Comparison of ENCODE assay signal across 18 mouse cellular contexts in the genomic region with DNA sequence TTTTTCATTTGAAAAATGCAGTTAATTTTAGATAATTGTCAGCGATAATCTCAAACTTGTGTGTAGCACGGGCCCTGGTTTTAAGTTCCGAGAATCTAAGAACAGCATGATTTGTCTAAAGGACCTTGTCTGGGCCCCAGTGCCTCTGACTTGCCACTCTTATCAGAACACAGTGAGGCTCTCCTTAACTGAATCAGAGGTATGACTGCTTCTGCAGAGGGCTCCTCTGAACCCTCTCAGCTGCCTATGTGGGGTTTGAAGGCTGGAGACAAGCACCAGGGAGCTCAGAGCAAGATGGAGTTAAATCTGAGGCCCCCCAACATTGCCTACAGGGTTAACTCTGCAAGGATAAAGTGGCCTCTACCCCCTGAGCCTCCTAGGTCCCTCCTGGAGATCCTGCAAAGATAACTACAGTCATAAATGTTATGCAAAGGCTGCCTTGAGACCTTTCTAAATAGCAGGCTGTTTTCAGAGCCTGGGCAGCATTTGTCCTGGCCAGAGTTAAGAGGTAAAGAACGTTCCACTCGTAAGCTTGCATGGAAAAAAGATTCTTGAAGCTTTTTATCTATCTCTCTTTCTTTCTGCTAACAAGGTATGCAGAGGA.
DNase-seq lines count a peak whose midpoint lies in the region; ATAC-seq and TF ChIP-seq lines count a peak whose summit lies in the region.
"Had no signal": no experiment of that assay in that cellular context is flagged by ENCODE, and none has a peak within 500 bp of the region (broad histone marks: within the 10 kb centered on the region; RNA-seq: fewer than 3 reads in every experiment).

No protein-coding gene starts in this region.

- WGBS in heart, embryonic 13.5 days, result 36% methylated on average over 5 of the region's 5 CpGs
- WGBS in heart, embryonic 12.5 days, result 35% methylated on average over 5 of the region's 5 CpGs
- WGBS in lung, embryonic 14.5 days, result 38% methylated on average over 5 of the region's 5 CpGs

- no peaks in the 10 kb centered on the region for H3K27me3 ChIP-seq in heart, embryonic 13.5 days (replicated peaks)
- H3K27me3 ChIP-seq in heart, embryonic 12.5 days (replicated peaks), result no peaks in the 10 kb centered on the region
- no peaks in the 10 kb centered on the region for H3K27me3 ChIP-seq in lung, embryonic 14.5 days (ENCODE audit: insufficient read depth, low read length)
- H3K27me3 ChIP-seq: forebrain, embryonic 15.5 days had no signal

- H3K4me1 ChIP-seq in heart, embryonic 13.5 days, result peaks cover 18% of the 10 kb centered on the region
- H3K4me1 ChIP-seq in heart, embryonic 12.5 days (replicated peaks), result peaks cover 18% of the 10 kb centered on the region
- H3K4me1 ChIP-seq in lung, embryonic 14.5 days (ENCODE audit: insufficient read depth), result peaks cover 13% of the 10 kb centered on the region
- peaks cover 3% of the 10 kb centered on the region for H3K4me1 ChIP-seq in embryonic fibroblast, embryonic 13.5 days (ENCODE audit: control insufficient read depth, insufficient read depth, low read length)
- H3K4me1 ChIP-seq: forebrain, embryonic 15.5 days; midbrain, embryonic 10.5 days had no signal

- H3K36me3 ChIP-seq in heart, embryonic 13.5 days, result no peaks in the 10 kb centered on the region
- no peaks in the 10 kb centered on the region for H3K36me3 ChIP-seq in heart, embryonic 12.5 days
- H3K36me3 ChIP-seq in lung, embryonic 14.5 days (ENCODE audit: insufficient read depth), result no peaks in the 10 kb centered on the region
- H3K36me3 ChIP-seq: forebrain, embryonic 15.5 days; midbrain, embryonic 10.5 days had no signal

- no peak for ATAC-seq in heart, embryonic 13.5 days (ENCODE audit: extremely low read depth, insufficient number of reproducible peaks, low FRiP score, low TSS enrichment)
- ATAC-seq in heart, embryonic 12.5 days (ENCODE audit: insufficient number of reproducible peaks, low FRiP score), result no peak
- no peak for ATAC-seq in lung, embryonic 14.5 days (ENCODE audit: insufficient read depth)
- ATAC-seq: forebrain, embryonic 15.5 days had no signal

- DNase-seq in lung, embryonic 14.5 days, result no peak
- DNase-seq in lung, postnatal 36 days, result no peak
- peak; percentile 28 for DNase-seq in yolk sac, embryonic 10.5 days (ENCODE audit: low spot score)
- no peak for DNase-seq in thymus, postnatal 4 days
- DNase-seq: adrenal gland, postnatal 14 days; cerebellum, postnatal 14 days; heart, postnatal 36 days; kidney, adult 9 months; liver; right cerebral cortex, postnatal 4 days; thymus, postnatal 14 days had no signal

- no peak for TF ChIP-seq POLR2A in embryonic fibroblast, embryonic 13.5 days (IDR thresholded peaks at IDR 0.05; ENCODE audit: low read depth, low read length)

- H3K9me3 ChIP-seq in heart, embryonic 13.5 days, result no peaks in the 10 kb centered on the region
- H3K9me3 ChIP-seq in heart, embryonic 12.5 days (replicated peaks), result no peaks in the 10 kb centered on the region
- no peaks in the 10 kb centered on the region for H3K9me3 ChIP-seq in lung, embryonic 14.5 days (ENCODE audit: low read depth, low read length)
- H3K9me3 ChIP-seq: forebrain, embryonic 15.5 days; midbrain, embryonic 10.5 days had no signal

- H3K4me2 ChIP-seq in heart, embryonic 13.5 days, result no peak overlapping the region
- H3K4me2 ChIP-seq in heart, embryonic 12.5 days, result no peak overlapping the region
- no peak overlapping the region for H3K4me2 ChIP-seq in lung, embryonic 14.5 days
- H3K4me2 ChIP-seq: forebrain, embryonic 15.5 days; hindbrain, embryonic 14.5 days had no signal

- TF ChIP-seq CTCF in lung, embryonic 14.5 days (IDR thresholded peaks at IDR 0.05; ENCODE audit: low read depth), result no peak
- no peak for TF ChIP-seq CTCF in embryonic fibroblast, embryonic 13.5 days (IDR thresholded peaks at IDR 0.05; ENCODE audit: borderline replicate concordance, insufficient read depth, low read length)

- H3K27ac ChIP-seq in heart, embryonic 13.5 days (replicated peaks), result peak overlapping the region; percentile 2; the same call in 1 of the 2 replicates
- H3K27ac ChIP-seq in heart, embryonic 12.5 days (ENCODE audit: poor library complexity, severe bottlenecking), result no peak overlapping the region
- peak overlapping the region; percentile 37 for H3K27ac ChIP-seq in lung, embryonic 14.5 days (ENCODE audit: low read depth)
- 0 out of 2 replicates have a peak overlapping the region, but pooled peaks have one; percentile 14 for H3K27ac ChIP-seq in embryonic fibroblast, embryonic 13.5 days (ENCODE audit: insufficient read depth, low read length)
- H3K27ac ChIP-seq: forebrain, embryonic 15.5 days; hindbrain, embryonic 14.5 days; macrophage; midbrain, embryonic 10.5 days had no signal

- H3K4me3 ChIP-seq in heart, embryonic 13.5 days, result no peak overlapping the region
- no peak overlapping the region for H3K4me3 ChIP-seq in heart, embryonic 12.5 days
- H3K4me3 ChIP-seq in lung, embryonic 14.5 days (ENCODE audit: low read depth, low read length), result no peak overlapping the region
- no peak overlapping the region for H3K4me3 ChIP-seq in embryonic fibroblast, embryonic 13.5 days (ENCODE audit: insufficient read depth, low read length)
- H3K4me3 ChIP-seq: forebrain, embryonic 15.5 days; midbrain, embryonic 10.5 days had no signal

- H3K9ac ChIP-seq in heart, embryonic 13.5 days, result no peak overlapping the region
- no peak overlapping the region for H3K9ac ChIP-seq in heart, embryonic 12.5 days
- H3K9ac ChIP-seq in lung, embryonic 14.5 days, result no peak overlapping the region
- H3K9ac ChIP-seq: forebrain, embryonic 15.5 days; hindbrain, embryonic 14.5 days had no signal
